Comparison of ENCODE assay signal across 51 mouse cellular contexts in genomic region chr15:103473769-103474168, GRCm38 (mm10). TPM values are rescaled to one million over a fixed set of nuclear protein-coding genes. Genes with fewer than 3 reads are reported as not detected.
"Had no signal": no experiment of that assay in that cellular context is flagged by ENCODE, and none has a peak within 500 bp of the region (broad histone marks: within the 10 kb centered on the region; RNA-seq: fewer than 3 reads in every experiment).

No protein-coding gene starts in this region.

- H3K4me2 ChIP-seq: heart, embryonic 12.5 days; heart, embryonic 13.5 days; heart, embryonic 15.5 days; hindbrain, embryonic 12.5 days; hindbrain, embryonic 13.5 days; hindbrain, embryonic 14.5 days; hindbrain, embryonic 15.5 days; intestine, embryonic 15.5 days; kidney, embryonic 15.5 days had no signal

- H3K9ac ChIP-seq: heart, embryonic 12.5 days; heart, embryonic 13.5 days; heart, embryonic 15.5 days; hindbrain, embryonic 12.5 days; hindbrain, embryonic 13.5 days; hindbrain, embryonic 14.5 days; hindbrain, embryonic 15.5 days; intestine, embryonic 15.5 days; kidney, embryonic 15.5 days had no signal

- H3K36me3 ChIP-seq: heart, embryonic 10.5 days; heart, embryonic 12.5 days; heart, embryonic 13.5 days; heart, embryonic 15.5 days; hindbrain, embryonic 10.5 days; hindbrain, embryonic 12.5 days; hindbrain, embryonic 13.5 days; hindbrain, embryonic 15.5 days; intestine, embryonic 15.5 days; kidney, embryonic 15.5 days had no signal

- H3K4me3 ChIP-seq: heart, embryonic 10.5 days; heart, embryonic 12.5 days; heart, embryonic 13.5 days; heart, embryonic 15.5 days; hindbrain, embryonic 10.5 days; hindbrain, embryonic 12.5 days; hindbrain, embryonic 13.5 days; hindbrain, embryonic 15.5 days; intestine, embryonic 15.5 days; kidney, embryonic 15.5 days; layer of hippocampus, adult 2 months; left cerebral cortex, adult 2 months had no signal

- ATAC-seq: hindbrain, embryonic 16.5 days; hindbrain, postnatal 0 days; inflammation-experienced regulatory T-cells, adult 6 months; intestine, embryonic 15.5 days; intestine, embryonic 16.5 days; intestine, postnatal 0 days had no signal

- H3K27me3 ChIP-seq: heart, embryonic 12.5 days; heart, embryonic 13.5 days; heart, embryonic 15.5 days; hindbrain, embryonic 12.5 days; hindbrain, embryonic 13.5 days; hindbrain, embryonic 15.5 days; intestine, embryonic 15.5 days; kidney, embryonic 15.5 days had no signal

- H3K9me3 ChIP-seq: heart, embryonic 10.5 days; heart, embryonic 12.5 days; heart, embryonic 13.5 days; heart, embryonic 15.5 days; hindbrain, embryonic 10.5 days; hindbrain, embryonic 12.5 days; hindbrain, embryonic 13.5 days; hindbrain, embryonic 15.5 days; intestine, embryonic 15.5 days; kidney, embryonic 15.5 days had no signal

- H3K4me1 ChIP-seq: heart, embryonic 15.5 days; hindbrain, embryonic 12.5 days; hindbrain, embryonic 13.5 days; hindbrain, embryonic 15.5 days; intestine, embryonic 15.5 days; kidney, embryonic 15.5 days had no signal

- H3K27ac ChIP-seq: heart, embryonic 10.5 days; heart, embryonic 13.5 days; heart, embryonic 15.5 days; hindbrain, embryonic 10.5 days; hindbrain, embryonic 12.5 days; hindbrain, embryonic 13.5 days; hindbrain, embryonic 14.5 days; hindbrain, embryonic 15.5 days; hindbrain, postnatal 0 days; intestine, embryonic 15.5 days; kidney, embryonic 15.5 days; kidney, postnatal 0 days; layer of hippocampus, adult 2 months had no signal

- DNase-seq: heart, postnatal 10 days; heart, postnatal 14 days; heart, postnatal 36 days; heart, postnatal 4 days; kidney, adult 11 months; kidney, adult 18-20 months; kidney, adult 2 months; kidney, adult 8-10 months; kidney, adult 9 months; kidney, postnatal 10 days; kidney, postnatal 14 days; kidney, postnatal 25 days; kidney, postnatal 36 days; kidney, postnatal 4 days; layer of hippocampus, adult 9-11 months; layer of hippocampus, postnatal 36 days had no signal

RNA-seq across cellular contexts. Expression of gene Gtsf2, which starts 25.5 kb away (rescaled TPM):
- total RNA-seq: heart, postnatal 10 days; heart, postnatal 14 days; heart, postnatal 25 days; heart, postnatal 36 days; heart, postnatal 4 days; hematopoietic stem cell, adult 5-6 weeks; hindbrain, postnatal 0 days; layer of hippocampus, adult 18-20 months; layer of hippocampus, adult 2 months; layer of hippocampus, adult 8-10 months; layer of hippocampus, postnatal 10 days; layer of hippocampus, postnatal 14 days; layer of hippocampus, postnatal 25 days; layer of hippocampus, postnatal 36 days; left cerebral cortex, adult 18-20 months; left cerebral cortex, adult 2 months had no signal
- polyA plus RNA-seq: heart, embryonic 10.5 days; heart, embryonic 12.5 days; heart, embryonic 13.5 days; heart, embryonic 14.5 days; heart, embryonic 15.5 days; heart, embryonic 16.5 days; heart, postnatal 0 days; hindbrain, embryonic 10.5 days; hindbrain, embryonic 11.5 days; hindbrain, embryonic 12.5 days; hindbrain, embryonic 13.5 days; hindbrain, embryonic 14.5 days; inflammation-experienced regulatory T-cells, adult 6 months; intestine, embryonic 14.5 days; intestine, embryonic 15.5 days; intestine, embryonic 16.5 days; intestine, postnatal 0 days; kidney, adult 2 months; kidney, embryonic 14.5 days; kidney, embryonic 15.5 days; kidney, embryonic 16.5 days; kidney, postnatal 0 days; large intestine, adult 2 months had no signal

RNA-seq across cellular contexts. Expression of gene Gtsf1, which starts 43.5 kb away (rescaled TPM):
- total RNA-seq: heart, postnatal 25 days; heart, postnatal 36 days; hematopoietic stem cell, adult 5-6 weeks; hindbrain, postnatal 0 days; layer of hippocampus, adult 18-20 months; layer of hippocampus, adult 2 months; layer of hippocampus, adult 8-10 months; layer of hippocampus, postnatal 10 days; layer of hippocampus, postnatal 14 days; layer of hippocampus, postnatal 25 days; layer of hippocampus, postnatal 36 days; left cerebral cortex, adult 2 months had no signal
- polyA plus RNA-seq: hindbrain, embryonic 10.5 days; hindbrain, embryonic 11.5 days; hindbrain, embryonic 12.5 days; hindbrain, embryonic 13.5 days; hindbrain, embryonic 14.5 days; hindbrain, embryonic 15.5 days; hindbrain, embryonic 16.5 days; intestine, embryonic 14.5 days; intestine, embryonic 15.5 days; intestine, embryonic 16.5 days; kidney, adult 2 months; kidney, embryonic 14.5 days; kidney, embryonic 15.5 days; kidney, postnatal 0 days had no signal
